Mouse (Mus musculus): Measurements from ENCODE around the gene Gm44579. TPM values are rescaled to one million over a fixed set of nuclear protein-coding genes. Genes with fewer than 3 reads are reported as not detected.
A peak's percentile ranks its signal among the peaks of the same experiment; 100 is the strongest.

The Gm44579 gene
- total RNA-seq (2022), result not detected

DNA sequence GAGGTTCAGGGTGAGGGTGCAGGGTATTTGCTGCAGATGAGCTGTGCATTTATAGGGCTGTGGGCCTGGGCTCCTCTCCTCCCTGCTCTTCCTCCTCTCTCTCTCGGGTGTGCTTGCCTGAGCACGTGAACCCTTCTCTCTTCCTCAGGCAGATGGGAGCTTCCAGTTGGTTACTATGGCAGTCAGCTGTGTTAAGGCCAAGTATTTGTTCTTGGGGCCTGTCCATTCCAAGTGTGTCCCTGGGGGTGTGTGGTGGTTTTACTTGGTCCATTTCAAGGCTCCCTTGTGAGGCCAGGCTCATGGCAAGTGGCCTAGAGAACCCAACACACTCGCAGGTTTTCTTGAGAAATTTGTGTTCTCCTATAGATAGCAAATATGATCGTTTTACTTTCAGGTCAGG is at the start of gene Gm44579, which contains the start of gene Olfr287:
Gm44579 (minus strand) TSS at position 101 of the 400 bp plus-strand sequence.
Olfr287 (minus strand) TSS at position 180 of the 400 bp plus-strand sequence.
- DNase-seq (ENCODE audit: low spot score in 2 of 2), result no peak

DNA sequence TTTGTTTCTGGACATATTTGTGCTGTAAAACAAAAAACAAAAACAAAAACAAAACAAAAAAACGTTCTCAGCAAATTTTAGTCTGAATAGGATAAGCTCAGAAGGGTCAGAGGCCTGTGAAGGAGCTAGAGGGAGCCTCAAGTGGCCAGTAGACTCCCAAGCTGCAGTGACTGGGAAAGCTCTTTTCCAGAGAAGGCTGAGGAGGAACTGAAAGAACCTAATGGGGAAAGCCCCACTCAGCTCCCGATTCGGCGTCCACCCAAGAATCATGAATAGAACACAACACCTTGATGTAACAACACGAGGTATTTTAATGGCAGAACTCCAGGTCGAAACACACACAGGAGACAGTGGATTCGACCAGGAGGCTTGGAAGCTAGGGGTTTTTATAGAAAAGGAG is 37.0 kb upstream of the Gm44579 start:
- DNase-seq (ENCODE audit: low spot score in 2 of 2), result no peak

DNA sequence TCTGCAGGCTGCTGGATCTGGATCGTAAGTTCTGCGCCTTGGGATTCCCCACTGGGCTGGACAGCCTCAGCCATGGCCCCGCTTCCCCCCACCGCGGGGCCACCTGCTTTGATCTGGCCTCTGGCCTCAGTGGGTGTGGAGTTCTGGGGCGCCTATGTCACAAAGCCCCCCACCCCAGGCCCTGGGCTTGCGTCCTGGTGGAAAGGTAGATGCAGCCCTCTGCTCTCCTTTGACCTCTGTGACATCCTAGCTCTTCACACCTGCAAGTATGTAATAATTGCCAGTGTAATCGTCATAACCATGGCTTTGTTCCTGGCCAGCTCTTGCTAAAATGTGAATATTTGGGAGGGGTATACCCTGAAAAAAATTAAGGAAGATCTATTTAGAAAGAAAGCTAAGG is 36.4 kb upstream of the Gm44579 start, which contains the start of gene H1fnt:
H1fnt (minus strand) TSS at position 101 of the 400 bp plus-strand sequence.
- DNase-seq (ENCODE audit: low spot score in 2 of 2), result no peak

DNA sequence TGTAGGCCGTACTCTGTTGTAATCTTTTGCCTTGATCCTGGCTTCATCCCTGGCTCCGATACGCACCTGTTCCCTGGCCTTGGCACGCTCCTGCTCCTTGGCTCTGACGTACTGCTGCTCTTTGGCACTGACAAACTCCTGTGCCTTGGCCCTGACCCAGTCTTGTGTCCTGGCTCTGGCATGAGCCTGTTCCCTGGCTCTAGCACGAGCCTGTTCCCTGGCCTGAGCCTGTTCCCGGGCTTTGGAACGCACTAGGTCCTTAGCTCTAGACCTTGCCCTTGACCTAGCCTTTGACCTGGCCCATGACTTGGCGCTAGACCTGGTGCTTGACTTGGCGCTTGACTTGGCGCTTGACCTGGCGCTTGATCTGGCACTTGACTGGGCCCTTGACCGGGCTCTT is 35.5 kb upstream of the Gm44579 start:
- peak; percentile 4 to 6 for DNase-seq (ENCODE audit: low spot score in 2 of 2)

DNA sequence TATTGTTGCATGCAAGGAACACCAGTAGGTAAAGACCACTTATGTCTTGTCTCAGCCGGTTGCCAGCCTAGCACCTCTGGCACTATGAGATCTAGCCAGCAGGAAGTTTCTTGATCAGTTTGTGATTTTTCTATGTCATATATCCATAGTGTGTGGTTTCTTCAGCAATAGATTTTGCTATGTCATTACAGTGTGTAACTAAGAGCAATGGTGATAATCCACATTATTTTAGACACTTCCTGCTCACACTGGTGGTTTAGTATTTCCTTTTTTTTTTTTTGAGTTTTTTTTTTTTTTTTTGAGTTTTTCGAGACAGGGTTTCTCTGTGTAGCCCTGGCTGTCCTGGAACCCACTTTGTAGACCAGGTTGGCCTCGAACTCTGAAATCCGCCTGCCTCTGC is 14.7 kb upstream of the Gm44579 start:
- DNase-seq (ENCODE audit: low spot score in 2 of 2), result no peak

DNA sequence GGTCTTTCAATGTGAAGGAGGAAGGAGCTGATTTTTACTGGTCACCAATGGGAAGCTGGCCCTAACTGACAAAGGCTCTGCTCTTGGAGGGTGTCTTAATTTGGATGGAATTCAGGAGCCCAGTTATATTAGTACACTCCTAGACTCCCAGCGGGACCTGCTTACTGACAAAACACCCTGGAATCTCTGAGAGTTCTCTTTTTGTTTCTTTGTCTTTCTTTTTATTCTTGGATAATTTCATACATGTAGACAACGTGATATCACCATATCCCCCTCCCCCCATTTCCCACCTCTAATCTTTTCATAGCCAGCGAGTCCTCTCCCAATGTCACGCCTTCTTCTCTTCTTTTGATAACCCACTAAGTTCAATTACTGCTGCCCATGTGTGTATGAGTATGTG is 13.6 kb upstream of the Gm44579 start, which contains the start of gene Olfr286:
Olfr286 (minus strand) TSS at position 101 of the 400 bp plus-strand sequence.
- DNase-seq (ENCODE audit: low spot score in 2 of 2), result no peak

DNA sequence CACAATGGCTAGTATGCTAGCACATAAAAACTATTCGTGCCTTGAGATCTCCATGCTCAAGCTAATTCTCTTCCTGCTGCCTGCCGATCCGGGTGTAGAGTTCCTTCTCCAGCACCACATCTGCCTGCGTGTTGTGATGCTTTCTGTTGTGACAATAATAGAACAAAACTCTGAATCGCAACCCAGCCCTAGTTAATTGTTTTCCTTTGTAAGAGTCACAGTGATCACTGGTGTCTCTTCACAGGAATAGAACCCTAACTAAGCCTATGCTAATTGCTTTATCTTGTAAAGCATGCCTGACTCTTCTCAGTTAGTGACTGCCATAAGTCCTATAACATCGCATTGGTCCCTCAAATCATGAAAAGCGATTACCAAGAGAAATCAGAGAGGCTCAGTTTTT is 5.3 kb upstream of the Gm44579 start:
- DNase-seq (ENCODE audit: low spot score in 2 of 2), result no peak

DNA sequence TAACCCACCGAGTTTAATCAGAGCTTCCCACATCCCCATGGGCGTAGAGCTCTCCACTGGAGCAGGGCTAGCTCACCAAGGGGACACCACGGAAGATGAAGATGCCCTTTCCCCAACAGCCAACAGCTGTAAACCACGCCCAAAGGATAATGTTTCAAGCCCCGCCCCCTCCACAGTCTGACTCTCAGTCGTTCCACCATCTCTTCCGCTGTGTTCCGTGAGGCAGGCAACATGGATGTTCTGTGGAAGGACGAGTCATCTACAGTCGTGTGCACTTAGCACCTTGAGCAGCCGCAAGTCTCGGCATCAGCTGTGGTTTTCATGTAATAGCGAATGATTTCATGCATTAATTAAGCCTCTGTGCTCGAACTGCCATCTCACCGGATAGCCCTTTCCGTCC is 4.8 kb upstream of the Gm44579 start:
- DNase-seq (ENCODE audit: low spot score in 2 of 2), result no peak

DNA sequence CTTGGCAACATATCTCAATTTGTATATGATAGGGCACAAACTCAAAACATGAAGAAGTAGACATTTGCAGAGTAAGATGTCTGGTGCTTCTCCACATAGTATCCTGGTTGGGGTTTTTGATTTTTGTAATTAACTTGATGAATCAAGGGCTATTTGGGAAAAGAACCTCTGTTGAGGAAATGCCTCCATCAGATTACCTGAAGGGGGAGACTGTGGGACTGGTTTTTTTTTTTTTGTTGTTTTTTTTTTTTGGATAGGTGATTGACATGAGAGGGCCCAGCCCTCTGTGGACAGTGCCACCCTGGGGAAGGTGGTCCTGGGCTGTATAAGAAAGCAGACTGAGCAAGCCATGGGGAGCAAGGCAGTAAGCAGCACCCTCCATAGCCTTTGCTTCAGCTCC is 1.6 kb upstream of the Gm44579 start:
- no peak for DNase-seq (ENCODE audit: low spot score in 2 of 2)

DNA sequence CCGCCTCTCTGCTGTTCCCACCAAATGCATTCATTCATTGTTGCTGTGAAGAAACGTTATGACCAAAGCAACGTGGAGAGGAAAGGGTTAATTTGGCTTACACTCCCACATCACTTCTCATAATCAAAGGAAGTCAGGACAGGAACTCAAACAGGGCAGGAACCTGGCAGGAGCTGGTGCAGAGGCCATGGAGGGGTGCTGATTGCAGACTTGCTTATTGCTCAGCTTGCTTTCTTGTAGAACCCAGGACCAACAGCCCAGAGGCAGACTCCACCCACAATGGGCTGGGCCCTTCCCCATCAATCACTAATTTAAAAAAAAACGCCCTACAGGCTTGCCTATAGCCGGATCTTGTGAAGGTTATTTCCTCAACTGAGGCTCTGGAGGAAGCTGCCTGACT is 6.6 kb downstream of the Gm44579 start:
- no peak for DNase-seq (ENCODE audit: low spot score in 2 of 2)

DNA sequence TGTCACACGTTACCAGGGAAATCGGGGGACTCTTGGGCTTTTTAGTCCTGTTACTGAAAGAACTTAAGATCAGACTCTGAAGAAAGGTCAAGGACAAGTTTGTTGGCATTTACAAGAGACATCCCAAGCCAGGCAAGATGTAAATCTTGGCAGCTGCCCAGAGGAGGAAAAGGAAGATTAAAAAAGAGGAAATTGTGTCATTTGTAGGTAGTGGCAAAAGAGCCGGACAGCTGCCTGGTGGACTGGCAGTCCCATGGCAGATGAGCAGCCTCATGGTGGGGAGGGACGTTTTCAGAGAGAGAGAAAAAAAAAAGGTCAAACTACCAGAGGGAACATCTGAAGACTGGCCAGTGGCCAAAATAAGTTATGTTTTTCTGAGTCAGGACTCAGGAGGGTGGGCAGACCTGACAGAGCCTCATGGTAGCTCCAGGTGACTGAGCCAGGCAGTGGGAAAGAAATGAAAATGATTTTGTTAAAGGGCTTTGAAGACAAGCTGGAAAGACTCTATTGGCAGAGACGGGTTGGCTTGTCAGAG is 7.4 kb downstream of the Gm44579 start:
- DNase-seq (ENCODE audit: low spot score in 2 of 2), result no peak

DNA sequence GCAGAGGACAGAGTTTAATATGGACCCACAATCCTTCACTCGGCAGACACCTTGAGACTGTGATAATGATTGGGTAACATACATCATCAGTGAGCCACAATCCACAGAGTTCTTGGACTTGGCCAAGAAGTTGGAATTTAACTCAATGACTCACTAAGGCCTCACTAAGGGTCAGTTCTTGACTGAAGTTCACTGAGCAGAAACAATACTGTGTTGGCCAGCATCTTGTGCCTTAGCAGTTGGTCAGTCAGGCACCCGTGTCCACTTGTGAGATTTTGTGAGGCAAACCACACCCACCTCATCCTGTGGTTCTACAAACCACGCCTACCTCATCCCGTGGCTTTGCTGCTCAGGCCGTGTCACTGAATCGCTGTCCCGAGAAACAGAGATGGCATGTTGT is 11.1 kb downstream of the Gm44579 start:
- no peak for DNase-seq (ENCODE audit: low spot score in 2 of 2)

DNA sequence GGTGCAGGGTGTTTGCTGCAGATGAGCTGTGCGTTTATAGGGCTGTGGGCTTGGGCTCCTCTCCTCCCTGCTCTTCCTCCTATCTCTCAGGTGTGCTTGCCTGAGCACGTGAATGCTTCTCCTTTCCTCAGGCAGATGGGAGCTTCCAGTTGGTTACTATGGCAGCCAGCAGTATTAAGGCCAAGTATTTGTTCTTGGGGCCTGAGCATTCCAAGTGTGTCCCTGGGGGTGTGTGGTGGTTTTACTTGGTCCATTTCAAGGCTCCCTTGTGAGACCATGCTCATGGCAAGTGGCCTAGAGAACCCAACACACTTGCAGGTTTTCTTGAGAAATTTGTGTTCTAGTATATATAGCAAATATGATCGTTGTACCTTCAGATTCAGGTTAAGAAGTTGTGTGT is 25.3 kb downstream of the Gm44579 start, which contains the start of gene Olfr288:
Olfr288 (minus strand) TSS at position 101 of the 400 bp plus-strand sequence.
- no peak for DNase-seq (ENCODE audit: low spot score in 2 of 2)

DNA sequence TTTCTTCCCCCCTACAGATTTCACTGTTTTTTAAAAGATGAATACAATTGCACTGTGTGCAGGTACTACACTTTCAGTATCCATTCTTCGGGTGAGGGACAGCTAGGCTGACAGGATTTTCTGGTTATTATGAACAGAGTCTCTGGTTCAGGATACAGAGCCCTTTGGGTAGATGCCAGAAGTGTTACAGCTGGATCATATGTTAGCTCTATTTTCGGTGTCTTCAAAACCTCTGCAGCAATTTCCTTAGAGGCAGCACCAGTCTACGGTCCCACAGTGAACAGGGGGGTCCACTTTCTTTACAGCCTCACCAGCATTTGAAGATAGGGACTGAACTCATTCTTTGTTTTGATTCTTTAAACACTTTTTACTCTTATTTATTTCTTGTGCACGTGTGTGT is 36.3 kb downstream of the Gm44579 start:
- no peak for DNase-seq (ENCODE audit: low spot score in 2 of 2)

DNA sequence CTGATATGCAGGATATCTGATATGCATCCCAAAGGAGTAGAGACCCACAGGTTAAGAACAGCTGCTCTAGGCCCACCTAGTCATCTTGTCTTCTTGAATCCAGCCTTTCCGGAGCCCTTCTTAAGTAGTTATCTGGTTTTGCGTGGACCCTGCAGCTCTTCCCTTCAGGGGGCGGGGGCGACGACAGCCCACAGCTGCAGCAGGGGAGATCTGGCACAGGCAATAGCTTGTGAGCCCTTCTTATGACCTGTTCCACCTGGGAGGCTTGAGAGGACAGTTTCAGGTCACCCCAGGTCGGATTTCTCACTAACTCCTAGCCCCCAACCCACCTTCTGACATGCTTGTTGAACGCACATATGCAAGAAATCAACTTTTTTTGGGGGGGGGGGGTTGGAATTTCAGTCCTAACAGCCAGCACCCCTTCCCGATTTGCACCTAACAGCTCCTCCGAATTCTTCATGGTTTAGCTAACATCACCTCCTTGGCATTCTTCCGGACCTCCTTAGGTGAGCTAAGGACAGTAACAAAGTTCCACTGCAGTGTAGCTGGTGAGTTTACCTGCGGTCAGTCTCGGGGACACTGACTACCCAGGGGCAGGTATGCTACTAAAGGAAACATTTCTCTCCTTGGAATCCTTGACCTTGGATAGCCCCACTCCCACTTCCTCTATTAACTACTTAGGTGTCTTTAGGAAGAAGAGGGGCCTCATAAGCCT is 38.8 kb downstream of the Gm44579 start:
- no peak for DNase-seq (ENCODE audit: low spot score in 2 of 2)

DNA sequence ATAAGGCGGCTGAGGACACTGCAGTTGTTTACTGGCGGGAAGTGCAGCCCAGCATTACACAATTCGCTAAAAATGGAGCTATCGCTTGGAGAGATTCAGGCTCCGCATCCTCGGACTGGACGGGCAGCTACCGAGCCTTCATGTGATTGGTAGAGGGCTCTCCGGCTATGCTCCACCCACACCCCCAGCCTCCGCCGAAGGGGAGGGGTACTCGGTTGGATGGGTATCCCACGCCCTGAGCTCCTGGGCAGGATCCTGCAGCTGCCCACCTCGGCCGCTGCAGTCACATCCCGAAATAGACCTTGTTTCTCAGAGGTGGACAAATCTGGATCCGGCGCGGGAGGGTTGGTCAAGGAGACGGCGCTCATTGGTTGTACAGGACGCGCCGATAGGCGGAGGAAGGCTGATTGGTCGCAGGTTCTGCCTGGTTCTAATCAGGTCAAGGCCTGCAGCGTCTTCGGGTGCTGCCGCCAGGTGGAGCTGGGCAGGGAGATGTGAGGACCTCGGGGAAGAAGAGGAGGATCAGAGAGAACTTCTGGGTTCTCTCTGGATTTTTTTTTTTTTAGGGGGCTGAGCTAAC is 39.6 kb downstream of the Gm44579 start:
- DNase-seq (ENCODE audit: low spot score in 2 of 2), result peak; percentile 92 to 96

DNA sequence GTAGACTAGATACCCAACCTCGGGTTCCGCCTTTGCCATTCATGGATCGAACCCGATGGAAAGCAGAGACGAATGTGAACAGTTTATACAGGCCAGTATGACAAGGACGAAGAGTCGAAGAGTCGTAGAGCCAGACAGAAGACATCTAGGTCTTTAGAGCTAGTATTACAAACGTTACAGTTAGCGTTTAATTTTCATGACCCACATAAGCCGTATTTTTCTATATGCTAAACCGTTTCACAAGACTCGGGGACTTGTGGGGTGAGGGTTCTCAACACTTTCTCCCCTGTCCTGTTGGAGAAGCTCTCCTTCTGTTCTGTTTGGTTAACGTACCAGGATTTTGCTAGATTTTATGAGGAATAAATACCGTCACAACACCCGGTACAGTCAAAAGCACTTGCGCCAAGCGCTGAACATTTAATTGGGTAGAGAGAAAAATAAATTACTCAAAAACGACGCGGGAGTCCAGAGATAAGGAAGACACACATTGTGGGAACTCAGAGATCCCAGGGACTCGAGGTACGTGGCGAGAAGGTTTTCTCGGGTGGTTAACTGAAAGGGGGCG is 40.1 kb downstream of the Gm44579 start:
- DNase-seq (ENCODE audit: low spot score in 2 of 2), result no peak

DNA sequence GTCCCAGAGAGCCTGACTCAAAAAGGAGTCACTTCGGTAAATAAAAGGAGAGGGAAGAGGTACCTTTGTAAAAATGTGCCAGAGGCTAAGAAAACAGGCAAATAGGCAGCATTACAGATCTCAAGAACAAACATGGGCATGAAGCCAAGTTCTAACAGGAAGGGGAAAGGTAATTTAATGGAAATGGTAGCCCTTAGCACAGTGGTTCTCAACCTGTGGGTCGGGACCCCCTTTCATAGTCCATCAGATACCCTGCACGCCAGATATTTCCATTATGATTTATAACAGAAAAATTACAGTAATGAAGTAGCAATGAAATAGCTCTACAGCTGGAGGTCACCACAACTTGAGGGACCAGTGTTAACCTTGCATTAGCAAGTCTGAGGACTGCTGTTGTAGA is 43.5 kb downstream of the Gm44579 start:
- DNase-seq (ENCODE audit: low spot score in 2 of 2), result no peak

DNA sequence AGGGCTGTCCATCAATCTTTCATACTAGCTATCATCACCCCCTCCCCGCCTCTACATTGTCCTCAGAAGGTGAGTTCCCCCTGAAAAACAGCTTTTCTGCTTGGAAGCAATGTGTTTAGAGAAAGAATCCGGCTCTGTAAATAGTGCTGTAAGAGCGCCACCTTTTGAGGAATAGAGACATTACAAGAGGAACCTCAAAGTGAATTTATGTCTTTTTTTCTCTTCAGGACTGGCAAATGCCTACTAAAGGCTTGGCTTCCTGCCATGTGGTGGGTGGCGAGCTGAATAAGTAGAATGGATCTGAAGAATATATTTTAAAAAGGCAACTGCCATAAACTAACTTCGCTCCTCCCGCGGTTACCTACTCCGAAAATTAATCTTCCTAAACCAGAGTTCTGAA is 47.0 kb downstream of the Gm44579 start:
- DNase-seq (ENCODE audit: low spot score in 2 of 2), result no peak

DNA sequence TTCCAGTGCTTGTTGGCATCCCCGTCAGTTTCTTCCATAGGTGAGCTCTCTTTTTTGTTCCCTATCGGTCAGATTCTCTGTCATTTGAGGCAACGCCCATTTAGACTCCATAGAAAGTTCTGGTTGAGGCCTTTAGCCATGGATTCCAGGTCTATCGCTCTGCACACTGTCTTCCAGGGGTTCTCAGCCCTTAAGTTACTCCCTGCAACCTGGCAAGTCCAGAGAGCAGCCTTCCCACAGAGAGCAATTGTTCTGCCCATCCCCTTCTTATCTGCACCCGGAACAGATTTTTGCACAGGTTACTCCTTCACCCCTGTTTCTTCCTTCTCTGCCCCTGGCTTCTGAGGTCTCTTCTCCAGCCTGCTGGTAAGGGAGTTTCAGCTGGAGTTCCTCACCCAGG is 48.7 kb downstream of the Gm44579 start:
- no peak for DNase-seq (ENCODE audit: low spot score in 2 of 2)

DNA sequence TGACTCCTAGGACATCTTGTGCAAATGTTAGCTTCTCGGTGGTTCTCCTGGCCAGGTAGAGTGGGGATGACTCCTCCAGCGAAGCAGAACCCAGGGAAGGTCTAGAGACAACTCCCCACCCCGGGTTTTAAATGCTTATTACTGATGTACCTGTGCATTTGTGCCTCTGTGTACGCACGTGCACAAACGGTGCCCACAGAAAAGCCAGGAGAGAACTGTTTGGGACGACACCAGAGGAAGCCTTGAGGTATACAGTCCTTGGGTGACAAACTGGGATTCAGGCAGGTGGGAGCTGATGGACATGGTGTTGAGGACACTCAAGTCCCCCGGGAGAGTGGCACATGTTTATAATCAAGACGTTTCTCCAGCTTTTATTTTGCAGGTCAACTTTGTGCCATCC is 49.9 kb downstream of the Gm44579 start:
- DNase-seq (ENCODE audit: low spot score in 2 of 2), result no peak

DNA sequence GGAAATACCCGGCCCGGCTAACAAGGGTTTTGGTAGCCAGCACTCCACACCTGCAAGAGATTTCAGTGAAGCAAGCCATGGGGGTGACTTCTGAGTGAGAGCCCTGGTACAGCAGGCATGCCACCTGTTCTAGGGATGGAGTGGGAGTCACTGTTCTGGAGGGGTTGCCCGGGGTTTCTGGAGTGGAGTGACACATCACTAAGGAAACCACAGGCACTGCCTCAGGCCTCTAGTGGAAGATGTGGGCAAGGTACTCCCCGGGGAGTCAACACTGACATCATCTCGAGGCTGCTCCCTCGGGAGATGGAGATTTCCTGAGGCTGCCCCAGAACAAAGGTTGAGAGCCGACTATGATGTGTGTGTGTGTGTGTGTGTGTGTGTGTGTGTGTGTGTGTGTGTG is 50.4 kb downstream of the Gm44579 start:
- DNase-seq (ENCODE audit: low spot score in 2 of 2), result no peak

DNA sequence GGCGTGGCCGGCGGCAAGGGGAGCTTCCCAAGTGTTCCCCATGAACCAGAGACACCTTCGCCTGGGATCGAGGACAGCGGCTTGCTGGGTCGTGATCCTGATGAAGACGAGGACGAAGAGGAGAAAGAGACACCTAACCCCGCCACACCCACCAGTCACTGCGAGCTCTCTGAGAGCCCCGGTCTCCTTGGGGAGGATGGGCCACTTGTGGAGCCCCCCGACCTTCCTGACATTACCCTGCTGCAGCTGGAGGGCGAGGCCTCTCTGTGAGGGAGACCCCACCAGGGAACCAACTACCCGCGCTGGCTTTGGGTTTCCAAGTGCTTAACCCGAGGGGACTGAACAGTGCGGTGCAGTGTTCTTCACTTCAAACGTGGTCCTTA is 52.2 kb downstream of the Gm44579 start:
- no peak for DNase-seq (ENCODE audit: low spot score in 2 of 2)

Measured in gastrocnemius, adult 8-10 months (tissue).